Mouse (Mus musculus) macrophage (primary cell): ENCODE data around the gene Pdk2. TPM values are rescaled to one million over a fixed set of nuclear protein-coding genes. Genes with fewer than 3 reads are reported as not detected.

Source experiments
- H3K27ac ChIP-seq: fragments of 350-480 bp; formaldehyde crosslinking; 2 replicates; pipeline ENCODE4 v1.9.0; 2021
- H3K36me3 ChIP-seq: fragments of 350-480 bp; formaldehyde crosslinking; 2 replicates; pipeline ENCODE4 v1.9.0; 2021; ENCODE audit errors: inconsistent target
- H3K4me3 ChIP-seq: fragments of 350-480 bp; formaldehyde crosslinking; 2 replicates; pipeline ENCODE4 v1.9.0; 2021; ENCODE audit errors: inconsistent target
- H3K79me2 ChIP-seq: fragments of 350-480 bp; formaldehyde crosslinking; 2 replicates; pipeline ENCODE4 v1.9.0; 2021; ENCODE audit errors: inconsistent target
- WGBS: methylation state at CpG from one replicate; pipeline ENCODE4 v1.1.7; 2026; ENCODE audit warnings: inconsistent platforms; ENCODE audit not compliant: missing documents; 5-methylcytosine and 5-hydroxymethylcytosine counted together
- polyA plus RNA-seq: library from polyadenylated mRNA; stranded (reverse); fragments of 250-400 nt; gene quantifications from 3 replicates; pipeline ENCODE4 v1.2.4, GENCODE M21; 2018; ENCODE audit warnings: inconsistent platforms

The Pdk2 gene
- polyA plus RNA-seq, 1 experiment from 2014 or later: 14.2 TPM

DNA sequence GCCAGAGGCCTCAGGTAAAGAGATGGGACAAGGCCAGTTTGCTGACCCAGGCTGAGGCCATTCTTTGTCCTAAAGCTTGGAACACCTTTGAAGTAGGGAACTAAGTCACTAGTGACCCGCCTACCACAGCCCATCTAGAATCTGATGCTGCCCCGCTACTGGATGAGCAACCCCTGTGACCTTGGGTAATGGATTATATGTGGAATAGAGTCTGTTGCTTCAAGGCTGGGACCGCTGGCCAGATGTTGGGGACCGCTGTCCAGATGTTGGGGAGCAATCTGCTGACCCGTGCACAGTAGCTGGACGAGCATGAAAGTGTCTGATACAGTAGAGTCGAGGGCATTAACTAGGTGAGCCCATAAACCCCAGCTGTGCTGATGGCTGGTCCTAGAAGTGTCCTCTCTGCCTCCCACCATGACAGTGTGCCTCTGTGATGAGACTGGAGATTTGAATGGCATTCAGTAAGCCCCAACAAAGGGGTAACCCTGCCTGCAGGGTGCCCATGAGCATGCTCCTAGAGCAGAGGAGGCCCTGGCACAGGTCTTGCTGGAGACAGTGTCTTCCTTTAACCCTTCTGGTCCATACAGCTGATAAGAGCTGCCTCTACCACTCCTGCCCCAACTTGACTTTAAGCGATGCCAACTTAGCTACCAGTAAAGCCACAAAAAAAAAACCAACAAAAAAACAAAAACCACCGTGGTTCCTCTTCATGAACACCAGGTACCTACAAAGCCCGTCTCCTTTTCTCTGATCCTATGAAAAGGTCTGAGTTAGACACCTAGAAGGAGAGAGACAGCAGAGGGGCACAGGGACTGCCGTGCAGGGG lies 46.0 kb downstream of the Pdk2 start:
- 47% methylated on average over 11 of the region's 11 CpGs for WGBS
- peak overlapping the region; percentile 70 for H3K4me3 ChIP-seq
- H3K36me3 ChIP-seq: peaks cover 40% of the 10 kb centered on the region; the same call in 1 of the 2 replicates
- H3K27ac ChIP-seq: peak overlapping the region; percentile 93
- H3K79me2 ChIP-seq: peaks cover 85% of the 10 kb centered on the region

DNA sequence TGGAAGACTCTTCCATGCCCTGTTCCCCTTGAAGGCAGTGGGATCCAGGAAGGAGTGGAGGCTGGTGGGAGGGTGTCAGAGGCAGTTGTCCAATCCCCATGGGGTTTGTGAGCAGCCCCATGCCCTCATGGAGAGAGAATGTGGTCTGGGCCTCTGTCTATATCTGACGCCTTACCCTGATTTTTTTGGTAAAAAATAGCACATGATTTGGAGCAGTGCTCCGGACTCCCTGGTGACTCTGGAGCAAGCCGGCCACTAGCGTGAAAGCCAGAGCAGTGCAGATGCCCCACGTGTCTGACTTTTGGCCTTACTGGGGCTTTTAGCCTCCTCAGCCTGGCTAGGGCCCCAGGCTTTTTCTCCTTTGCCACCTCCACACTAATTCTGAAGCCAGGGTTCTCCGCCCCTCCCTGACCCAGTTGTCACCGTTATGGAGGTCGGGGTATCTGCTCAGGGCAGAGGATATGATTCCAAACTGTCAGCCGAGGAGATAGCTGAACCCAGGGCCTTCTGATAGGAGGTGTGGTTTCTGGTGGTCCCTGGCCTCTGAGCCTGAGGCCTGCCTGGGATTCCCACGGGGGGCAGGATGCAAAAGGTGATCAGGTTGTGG lies 46.8 kb downstream of the Pdk2 start:
- Histone ChIP-seq H3K79me2 (peaks cover 78% of the 10 kb centered on the region), H3K36me3 (peaks cover 32% of the 10 kb centered on the region; the same call in 1 of the 2 replicates), H3K27ac (peak overlapping the region; percentile 93), H3K4me3 (peak overlapping the region; percentile 70)
- 12% methylated on average over 10 of the region's 10 CpGs for WGBS

GRCm38 (mm10) chr11:94992754-94993606 lies 48.2 kb downstream of the Pdk2 start:
- H3K27ac ChIP-seq: peak overlapping the region; percentile 93
- H3K36me3 ChIP-seq: peaks cover 19% of the 10 kb centered on the region; the same call in 1 of the 2 replicates
- peak overlapping the region; percentile 70 for H3K4me3 ChIP-seq
- H3K79me2 ChIP-seq: peaks cover 64% of the 10 kb centered on the region
- WGBS: under 1% methylated on average over 22 of the region's 22 CpGs

- Histone ChIP-seq H3K4me3 (peak overlapping the region; percentile 70), H3K36me3 (peaks cover 13% of the 10 kb centered on the region; the same call in 1 of the 2 replicates), H3K27ac (peak overlapping the region; percentile 93), H3K79me2 (peaks cover 59% of the 10 kb centered on the region)
- under 1% methylated on average over 20 of the region's 20 CpGs for WGBS
Measured at GRCm38 (mm10) chr11:94992480-94992753, 48.7 kb downstream of the Pdk2 start.

- H3K36me3 ChIP-seq: peaks cover 7% of the 10 kb centered on the region; the same call in 1 of the 2 replicates
- H3K4me3 ChIP-seq: peak overlapping the region; percentile 70
- H3K79me2 ChIP-seq: peaks cover 53% of the 10 kb centered on the region
- WGBS: under 1% methylated on average over 93 of the region's 99 CpGs
- H3K27ac ChIP-seq: peak overlapping the region; percentile 93
Measured at GRCm38 (mm10) chr11:94991641-94992479, 49.3 kb downstream of the Pdk2 start.

GRCm38 (mm10) chr11:94990749-94991577 lies 50.2 kb downstream of the Pdk2 start, which contains the start of gene Ppp1r9b:
Ppp1r9b (plus strand) TSS chr11:94991035.
- under 1% methylated on average over 66 of the region's 69 CpGs for WGBS
- no peaks in the 10 kb centered on the region for H3K36me3 ChIP-seq
- peaks cover 44% of the 10 kb centered on the region for H3K79me2 ChIP-seq
- peak within 1 kb of the TSS; percentile 48 for H3K4me3 ChIP-seq
- peak within 1 kb of the TSS; percentile 85 for H3K27ac ChIP-seq

GRCm38 (mm10) chr11:94990102-94990748 lies 50.9 kb downstream of the Pdk2 start:
- WGBS: 16% methylated on average over 6 of the region's 6 CpGs
- H3K27ac ChIP-seq: peak overlapping the region; percentile 85
- H3K4me3 ChIP-seq: peak overlapping the region; percentile 33
- H3K79me2 ChIP-seq: peaks cover 37% of the 10 kb centered on the region
- no peaks in the 10 kb centered on the region for H3K36me3 ChIP-seq

- H3K27ac ChIP-seq: peak overlapping the region; percentile 85
- peaks cover 31% of the 10 kb centered on the region for H3K79me2 ChIP-seq
- H3K4me3 ChIP-seq: peak overlapping the region; percentile 33
- WGBS: 0% methylated on average over 12 of the region's 12 CpGs
- no peaks in the 10 kb centered on the region for H3K36me3 ChIP-seq
Measured at GRCm38 (mm10) chr11:94989562-94990017, 51.6 kb downstream of the Pdk2 start.

- peak overlapping the region; percentile 85 for H3K27ac ChIP-seq
Measured at GRCm38 (mm10) chr11:94988780-94989561, 52.2 kb downstream of the Pdk2 start.

GRCm38 (mm10) chr11:94987851-94988250 lies 53.3 kb downstream of the Pdk2 start:
- 77% methylated on average over 8 of the region's 8 CpGs for WGBS
- Histone ChIP-seq H3K79me2 (peaks cover 13% of the 10 kb centered on the region), H3K36me3 (no peaks in the 10 kb centered on the region), H3K4me3 (no peak overlapping the region), H3K27ac (no peak overlapping the region)

More at GRCm38 (mm10) chr11:94988780-94989561, 52.2 kb downstream of the Pdk2 start:
- WGBS: 31% methylated on average over 10 of the region's 10 CpGs
- Histone ChIP-seq H3K4me3 (peak overlapping the region; percentile 33), H3K79me2 (peaks cover 24% of the 10 kb centered on the region), H3K36me3 (no peaks in the 10 kb centered on the region)

- 63% methylated on average over 6 of the region's 6 CpGs for WGBS
- no peak overlapping the region for H3K27ac ChIP-seq
- H3K79me2 ChIP-seq: peaks cover 8% of the 10 kb centered on the region; the same call in 1 of the 2 replicates
- no peaks in the 10 kb centered on the region for H3K36me3 ChIP-seq
- no peak overlapping the region for H3K4me3 ChIP-seq
Measured at GRCm38 (mm10) chr11:94987341-94987740, 53.8 kb downstream of the Pdk2 start.

DNA sequence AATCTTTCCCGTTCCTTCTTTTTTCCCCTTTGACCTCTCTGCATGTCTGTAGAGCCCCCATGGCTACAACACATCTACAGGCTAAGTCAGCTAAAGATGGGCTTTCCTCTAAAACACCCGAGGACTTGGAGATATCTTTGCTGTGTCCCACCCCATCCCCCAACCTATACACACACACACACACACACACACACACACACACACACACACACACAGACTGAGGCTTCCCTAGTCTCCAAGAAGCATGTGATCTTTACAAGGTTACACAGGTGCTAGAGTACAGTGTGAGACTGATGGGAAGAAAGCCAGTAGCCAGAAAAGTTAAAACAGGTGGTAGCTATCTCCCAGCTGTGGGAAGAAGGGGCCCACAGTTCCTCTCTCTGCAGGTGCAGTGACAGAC lies 54.7 kb downstream of the Pdk2 start:
- H3K4me3 ChIP-seq: no peak overlapping the region
- 43% methylated on average over 2 of the region's 2 CpGs for WGBS
- H3K27ac ChIP-seq: no peak overlapping the region
- H3K36me3 ChIP-seq: no peaks in the 10 kb centered on the region
- H3K79me2 ChIP-seq: peaks cover 4% of the 10 kb centered on the region; the same call in 1 of the 2 replicates
